Mouse (Mus musculus) stomach, postnatal 0 days (tissue): ENCODE measurements around the gene Zfp90.
A peak's percentile ranks its signal among the peaks of the same experiment; 100 is the strongest.

Experiments
- CTCF ChIP-seq: IDR thresholded peaks from 2 replicates; pipeline ENCODE4 v1.5.1; 2016; ENCODE audit warnings: antibody characterized with exemption, low read depth, mild to moderate bottlenecking, moderate library complexity
- EP300 ChIP-seq: optimal IDR thresholded peaks from 2 replicates; pipeline ENCODE3; 2016; ENCODE audit warnings: antibody characterized with exemption

GRCm38 (mm10) chr8:106368501-106368900 is 46.6 kb upstream of the Zfp90 start:
- TF ChIP-seq EP300 (no peak), CTCF (peak; percentile 57)
